Mouse (Mus musculus) cerebellum, postnatal 14 days (tissue): ENCODE measurements around the gene Galntl5.
"Not testable (repeated sequence)": the region's sequence is repeated elsewhere in the genome, so short reads cannot be mapped to it uniquely, and the experiment has no call there.

ENCODE experiments used
- DNase-seq, 2 experiments: peaks; one replicate each; pipeline ENCODE4 v3.0.0; 2021; ENCODE audit warnings: mixed read lengths in 2 of 2

Gene Galntl5

GRCm38 (mm10) chr5:25211872-25212271 lies 30.6 kb downstream of the Galntl5 start:
- DNase-seq: no peak

DNA sequence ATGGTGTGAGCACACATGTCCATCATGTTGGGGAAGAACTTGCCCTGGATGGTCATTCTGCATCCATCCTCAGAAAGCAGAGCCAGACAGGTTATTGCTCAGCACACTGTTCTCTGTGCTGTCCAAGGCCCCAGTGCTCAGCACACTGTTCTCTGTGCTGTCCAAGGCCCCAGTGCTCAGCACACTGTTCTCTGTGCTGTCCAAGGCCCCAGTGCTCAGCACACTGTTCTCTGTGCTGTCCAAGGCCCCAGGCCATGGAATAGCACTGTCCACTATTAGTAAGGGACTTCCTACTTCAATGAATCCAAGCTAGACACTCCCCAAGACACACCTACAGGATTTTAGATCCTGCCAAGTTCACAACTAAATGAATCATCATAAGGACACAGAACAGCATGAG lies 32.0 kb downstream of the Galntl5 start:
- not testable (repeated sequence) for DNase-seq

- DNase-seq: peak; percentile 37 to 51
These were observed 33.7 kb downstream of the Galntl5 start for GRCm38 (mm10) chr5:25215006-25215405.

DNA sequence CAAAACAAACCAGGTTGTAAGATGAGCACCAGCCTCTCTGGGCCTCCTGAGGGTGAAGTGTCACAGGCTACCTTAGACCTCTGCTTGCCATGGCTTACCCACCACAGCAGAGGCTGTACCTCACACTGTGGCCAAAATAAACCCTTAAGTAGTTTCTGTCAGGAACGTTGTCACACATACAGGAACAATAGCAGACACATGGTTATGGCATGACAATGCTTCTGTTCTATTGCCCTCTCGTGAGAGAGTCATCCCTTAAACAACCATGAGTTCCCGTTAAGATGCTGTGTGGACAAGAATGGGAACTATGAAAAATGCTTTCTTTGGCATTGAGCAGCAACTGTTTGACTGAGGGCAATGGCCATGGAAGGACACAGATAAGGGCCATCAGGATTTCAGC lies 40.3 kb downstream of the Galntl5 start, which contains the start of gene Galnt11:
Galnt11 (plus strand) TSS at position 301 of the 400 bp plus-strand sequence.
- no peak for DNase-seq

- peak; percentile 96 to 97 for DNase-seq
These were observed 41.8 kb downstream of the Galntl5 start, which contains the start of gene E130116L18Rik for GRCm38 (mm10) chr5:25222752-25223702. E130116L18Rik (minus strand) TSS chr5:25223153.

- DNase-seq: not testable (repeated sequence)
These were observed 43.1 kb downstream of the Galntl5 start for GRCm38 (mm10) chr5:25224377-25224776.

- no peak for DNase-seq
These were observed 61.8 kb downstream of the Galntl5 start for GRCm38 (mm10) chr5:25243101-25243500.

DNA sequence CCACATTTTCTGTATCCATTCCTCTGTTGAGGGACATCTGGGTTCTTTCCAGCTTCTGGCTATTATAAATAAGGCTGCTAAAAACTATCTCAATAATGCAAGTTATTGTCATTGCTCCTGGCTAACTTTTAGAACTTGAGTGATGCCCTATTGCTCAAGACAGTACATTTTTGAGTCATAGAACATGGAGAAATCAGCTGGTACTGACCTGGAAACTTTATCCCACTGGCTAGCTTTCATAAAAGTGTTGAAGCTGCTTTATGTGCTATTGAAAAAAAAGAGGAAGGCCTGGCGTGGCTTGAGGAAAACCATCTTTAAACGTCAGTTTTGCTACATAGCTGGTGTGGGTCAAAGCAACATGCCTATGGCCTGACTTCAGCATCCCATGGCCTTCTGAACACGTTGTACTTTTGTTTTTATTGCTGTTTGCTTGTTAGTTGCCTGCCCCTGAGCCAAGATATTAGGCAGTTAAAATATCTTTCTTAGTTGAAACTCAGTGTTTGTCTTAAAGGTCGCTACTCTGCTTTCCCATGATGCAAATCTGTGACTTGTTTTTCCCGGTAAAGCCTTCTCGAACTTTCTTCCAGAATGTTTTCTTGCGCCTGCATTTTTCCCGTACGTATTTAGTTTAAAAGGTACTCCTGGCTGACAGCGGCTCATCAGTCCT lies 64.7 kb downstream of the Galntl5 start:
- DNase-seq: no peak

GRCm38 (mm10) chr5:25246473-25246865 lies 65.2 kb downstream of the Galntl5 start:
- no peak for DNase-seq

DNA sequence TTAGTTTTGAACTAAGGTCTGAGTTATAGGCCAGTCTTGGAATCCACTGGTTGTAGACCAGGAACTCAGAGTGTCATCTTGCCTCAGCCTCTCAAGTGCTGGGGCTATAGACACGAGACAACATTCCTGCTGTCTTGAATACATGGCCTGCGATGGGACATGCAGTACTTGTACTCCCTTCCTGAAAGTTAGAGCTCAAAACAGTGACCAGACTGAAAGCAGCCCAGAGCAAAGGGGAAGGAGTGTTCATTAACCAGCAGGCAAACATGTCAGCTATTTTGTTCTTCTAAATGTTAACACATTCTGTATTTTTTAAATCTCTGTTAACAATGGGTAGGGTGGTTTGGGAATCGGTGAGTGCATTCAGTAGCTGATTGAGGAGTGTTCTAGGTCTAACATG lies 65.8 kb downstream of the Galntl5 start:
- DNase-seq: no peak

DNA sequence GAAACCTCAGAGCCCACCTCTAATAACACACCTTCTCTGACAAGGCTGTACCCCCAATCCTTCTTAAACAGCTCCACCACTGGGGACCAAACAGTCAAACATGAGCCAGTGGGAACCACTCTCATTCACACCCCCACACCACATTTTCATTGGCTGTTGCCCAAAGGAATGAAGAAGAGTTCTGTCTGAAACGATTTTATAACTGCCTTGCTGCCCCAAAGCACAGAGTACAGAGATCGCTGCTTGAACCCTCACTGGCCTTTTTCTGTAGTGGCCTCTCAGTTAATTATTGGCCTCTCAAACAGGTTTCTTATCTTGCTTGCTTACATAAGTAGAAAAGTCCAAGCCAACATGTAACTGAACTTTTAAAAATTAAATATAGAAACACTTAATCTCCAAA lies 71.2 kb downstream of the Galntl5 start:
- no peak for DNase-seq

DNA sequence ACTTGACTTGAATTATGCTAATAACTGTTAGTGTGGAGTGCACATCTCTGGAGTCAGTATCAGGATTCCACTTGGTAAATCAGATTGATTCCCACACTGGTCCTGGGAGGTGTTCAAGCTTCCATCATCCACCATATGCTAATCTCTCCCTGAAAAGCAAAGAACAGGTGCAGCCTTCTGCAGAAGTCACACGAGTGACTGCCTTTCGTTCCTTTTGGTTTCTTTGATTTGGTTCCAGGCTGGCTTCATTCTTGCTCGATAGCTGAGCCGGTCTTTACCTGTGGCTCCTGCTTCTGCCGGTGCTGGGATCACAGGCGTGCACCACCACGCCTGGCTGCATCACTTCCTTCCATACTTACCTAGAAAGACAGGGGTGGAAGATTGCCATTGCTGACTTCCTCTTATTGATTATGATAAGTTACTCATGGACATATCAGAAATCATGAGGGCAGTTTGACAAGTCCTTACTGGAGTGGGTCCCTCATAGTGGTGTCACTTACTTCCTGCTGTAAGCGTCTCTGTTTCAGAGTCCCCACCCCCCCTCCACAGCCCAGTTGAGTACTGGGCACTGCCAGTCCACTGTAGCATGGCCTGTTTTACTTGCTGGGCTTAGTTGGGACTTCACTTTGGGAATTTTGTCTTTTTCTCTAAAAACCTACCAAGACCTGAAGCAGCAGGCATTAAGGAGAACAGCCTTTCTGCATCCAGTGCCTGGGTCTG lies 71.7 kb downstream of the Galntl5 start:
- DNase-seq: no peak

- DNase-seq: no peak
These were observed 73.2 kb downstream of the Galntl5 start for GRCm38 (mm10) chr5:25254491-25254890.

DNA sequence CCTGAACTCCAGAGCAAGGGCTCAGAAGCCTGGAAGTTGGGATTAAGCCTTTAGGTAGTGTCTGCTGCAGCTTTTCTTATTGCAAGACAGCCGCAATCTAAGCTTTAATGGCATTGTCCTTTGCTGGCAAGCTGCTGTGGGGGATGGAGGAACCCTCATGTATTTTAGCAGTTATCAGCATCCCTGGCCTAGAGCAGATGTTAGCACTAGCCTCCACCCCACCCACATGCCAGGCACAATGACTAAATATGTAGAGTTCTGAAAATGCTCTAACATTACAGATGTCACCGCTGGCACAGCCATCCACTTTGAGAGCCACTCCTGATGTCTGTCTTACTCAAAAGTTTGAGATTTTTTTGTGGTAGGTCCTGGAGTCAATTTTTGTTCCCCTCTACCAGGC lies 75.4 kb downstream of the Galntl5 start:
- no peak for DNase-seq

DNA sequence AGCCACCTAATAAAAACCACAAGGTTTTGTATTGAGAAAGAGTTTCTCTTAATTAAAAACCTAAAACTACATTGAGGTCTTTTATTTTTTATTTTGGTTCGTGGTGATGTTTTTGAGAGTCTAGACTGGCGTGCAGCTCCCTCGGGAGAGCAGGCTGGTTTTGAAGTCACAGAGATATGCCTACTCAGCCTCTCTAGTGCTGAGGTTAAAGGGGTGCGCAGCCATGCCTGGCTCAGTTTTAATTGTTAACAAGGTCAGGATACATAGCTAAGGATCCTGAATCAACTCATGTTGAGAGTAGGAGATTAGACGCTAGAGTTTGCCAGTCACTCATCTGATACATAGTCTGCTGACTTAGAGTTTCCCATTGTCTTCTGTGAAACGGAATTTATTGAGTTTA lies 80.2 kb downstream of the Galntl5 start:
- DNase-seq: no peak

DNA sequence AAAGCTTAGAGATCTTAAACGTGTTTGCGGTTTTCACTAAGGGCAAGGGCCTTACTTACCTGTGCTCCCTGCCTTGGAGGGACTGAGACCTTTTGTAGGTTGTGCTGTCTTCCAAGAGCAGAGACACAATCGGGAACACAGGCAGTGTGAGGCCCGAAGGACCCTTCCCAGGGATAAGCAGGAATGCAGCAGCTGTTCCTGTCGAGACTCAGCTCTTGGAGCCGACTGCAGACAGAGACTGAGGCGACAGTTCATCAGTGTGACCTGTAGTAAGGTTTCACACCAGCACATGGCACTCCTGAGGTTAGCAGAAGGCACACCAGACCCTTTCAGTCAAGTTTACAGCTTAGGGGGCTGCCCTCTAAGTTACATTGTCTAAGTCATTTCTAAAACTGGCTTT lies 81.0 kb downstream of the Galntl5 start:
- no peak for DNase-seq

GRCm38 (mm10) chr5:25268258-25268888 lies 87.1 kb downstream of the Galntl5 start:
- no peak for DNase-seq
